Mouse (Mus musculus) natural killer cell, adult 2 months (primary cell): Measurements from ENCODE around the gene Atg101.

Experiments used
- DNase-seq, 2 experiments: peaks; one replicate each; pipeline ENCODE4 v3.0.0; 2022; ENCODE audit warnings: low spot score in 2 of 2

The Atg101 gene

DNA sequence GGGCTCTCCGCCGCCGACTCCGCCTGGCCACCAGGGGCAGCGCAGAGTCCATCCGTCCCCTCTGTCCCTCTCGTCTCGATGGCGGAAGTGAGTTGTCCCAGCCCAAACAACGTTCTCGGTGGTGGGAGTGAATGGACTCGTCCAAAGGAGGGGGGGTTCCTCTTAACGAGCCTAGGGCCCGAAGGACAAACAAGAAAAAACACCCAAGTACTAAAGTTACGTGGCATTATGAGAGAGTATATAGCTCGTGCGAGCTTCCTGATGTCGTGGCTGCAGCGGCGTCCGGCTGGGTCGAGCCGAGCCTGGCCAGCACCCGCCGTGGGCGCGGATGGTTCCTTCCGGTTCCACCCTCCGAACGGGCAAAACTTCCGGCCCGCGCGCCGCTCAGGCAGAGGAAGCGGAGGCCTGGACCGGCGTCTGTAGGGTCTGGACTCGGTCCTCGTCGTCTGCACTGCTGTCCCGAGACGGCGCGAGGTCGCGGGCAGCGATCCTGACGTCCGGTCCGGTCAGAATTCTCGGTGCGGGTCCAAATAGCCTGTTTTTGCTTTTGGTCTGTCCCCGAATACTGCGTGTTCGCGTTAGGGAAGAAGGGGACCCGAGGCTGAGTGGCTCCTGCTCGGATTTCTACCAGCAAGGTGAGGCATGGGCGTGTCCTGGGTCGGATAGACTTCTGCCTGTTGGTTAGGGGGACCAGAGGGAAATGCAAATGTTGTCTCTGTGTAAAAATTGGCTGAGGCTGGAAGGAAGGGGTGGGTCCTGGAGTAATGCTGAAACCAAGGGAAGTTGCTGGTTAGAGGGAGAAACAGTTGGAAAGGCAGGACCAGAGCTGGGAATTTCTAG lies at the start of gene Atg101:
Atg101 (plus strand) TSS at position 362 of the 840 bp plus-strand sequence.
- peak; percentile 94 to 95 for DNase-seq

DNA sequence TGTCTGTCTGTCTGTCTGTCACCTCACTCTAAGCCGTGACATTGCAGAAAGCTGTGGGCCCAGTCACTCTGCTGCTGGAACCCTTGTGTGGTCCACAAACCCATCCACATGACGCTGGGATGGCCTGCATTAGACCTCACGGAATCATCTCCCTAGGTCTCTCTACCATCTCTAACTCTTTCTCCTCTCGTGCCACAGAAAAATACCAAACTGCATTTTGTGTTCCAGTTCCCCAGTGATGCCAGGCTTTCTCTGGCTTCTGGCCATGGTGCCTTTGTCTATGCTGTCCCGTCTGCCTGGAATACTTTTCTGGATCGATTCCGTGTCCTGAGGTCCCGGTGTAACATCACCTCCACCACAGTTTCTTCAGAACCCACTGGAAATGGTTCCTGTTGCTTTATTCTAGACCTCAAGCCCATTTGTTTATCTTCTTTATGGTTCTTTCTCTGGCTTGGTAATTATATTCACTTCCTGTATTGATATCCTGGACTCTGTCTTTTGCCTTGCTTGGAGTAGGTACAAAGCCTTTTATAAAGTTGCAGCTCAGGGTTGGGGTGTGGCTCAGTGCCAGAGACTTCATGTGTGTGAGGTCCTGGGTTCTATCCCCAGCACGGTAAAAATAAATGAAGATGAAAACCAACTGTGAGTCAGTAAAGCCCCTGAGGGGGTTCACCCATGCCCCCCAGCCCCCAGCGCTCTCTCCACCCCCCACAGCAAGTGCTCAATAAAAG lies 49.3 kb upstream of the Atg101 start:
- DNase-seq: no peak

DNA sequence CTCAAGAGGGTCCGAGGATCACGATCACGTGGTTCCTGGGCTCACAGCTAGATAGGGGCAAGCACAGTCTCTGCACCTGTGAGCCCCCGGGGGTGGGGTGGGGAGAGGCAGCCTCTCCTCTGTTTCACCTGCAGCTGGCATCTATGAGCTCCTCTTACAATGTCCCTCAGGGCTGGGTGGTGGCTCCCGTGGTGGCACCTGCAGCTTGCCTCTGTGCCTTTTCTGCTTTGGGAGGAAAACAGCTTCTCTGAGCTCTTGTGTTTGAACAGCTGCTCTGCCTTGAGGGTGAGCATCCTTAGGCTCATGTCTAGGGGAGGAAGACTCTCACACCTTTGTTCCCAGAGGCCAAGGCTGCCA lies 48.8 kb upstream of the Atg101 start:
- no peak for DNase-seq

DNA sequence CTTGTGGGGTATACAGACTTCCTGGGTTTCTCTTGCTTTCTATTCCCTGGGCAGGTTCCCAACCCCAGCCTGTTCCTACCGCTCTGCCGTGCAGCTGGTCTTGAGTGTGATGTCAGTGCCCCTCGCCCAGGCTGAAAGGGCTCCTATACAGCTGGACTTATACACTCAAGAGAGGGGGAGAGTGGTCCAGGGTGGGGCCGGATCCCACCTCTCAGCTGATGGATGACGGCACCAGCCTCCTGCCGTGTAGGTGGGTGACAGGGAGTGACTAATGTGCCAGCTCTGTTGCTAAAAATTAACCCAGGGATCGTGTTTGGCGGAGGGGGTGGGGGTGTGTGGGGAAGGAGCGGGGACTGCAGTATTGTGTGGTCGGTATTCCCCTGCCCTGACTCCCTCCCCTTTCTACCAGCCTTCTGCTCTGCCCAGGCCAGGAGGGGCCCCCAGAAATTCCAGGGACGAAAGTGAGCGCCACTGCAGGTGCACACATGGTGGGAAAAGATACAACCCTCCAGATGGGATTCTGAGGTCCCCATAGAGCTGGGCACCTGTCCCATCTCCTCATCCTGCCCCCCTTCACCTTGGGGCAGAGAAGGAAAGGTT lies 48.2 kb upstream of the Atg101 start:
- no peak for DNase-seq

DNA sequence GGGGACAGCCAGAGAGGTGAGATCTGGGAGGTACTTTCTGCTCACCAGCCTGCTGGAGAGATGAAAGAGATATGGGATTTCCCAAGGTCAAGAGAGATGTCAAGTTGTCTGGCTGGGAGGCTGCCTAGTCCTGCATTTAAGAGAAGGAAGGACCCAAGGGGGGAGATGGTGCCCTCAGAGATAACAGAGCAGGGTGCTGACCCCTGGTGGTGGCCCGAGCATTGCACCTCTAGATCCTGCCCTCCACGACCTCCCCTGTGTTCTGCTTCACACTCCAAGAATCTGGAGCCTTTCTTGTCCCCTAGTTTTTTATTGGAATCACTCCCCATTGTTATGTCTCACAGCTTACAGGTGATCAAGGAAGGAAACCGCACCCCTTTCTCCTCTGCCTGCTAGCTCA lies 47.2 kb upstream of the Atg101 start:
- DNase-seq: peak; percentile 59 to 75

DNA sequence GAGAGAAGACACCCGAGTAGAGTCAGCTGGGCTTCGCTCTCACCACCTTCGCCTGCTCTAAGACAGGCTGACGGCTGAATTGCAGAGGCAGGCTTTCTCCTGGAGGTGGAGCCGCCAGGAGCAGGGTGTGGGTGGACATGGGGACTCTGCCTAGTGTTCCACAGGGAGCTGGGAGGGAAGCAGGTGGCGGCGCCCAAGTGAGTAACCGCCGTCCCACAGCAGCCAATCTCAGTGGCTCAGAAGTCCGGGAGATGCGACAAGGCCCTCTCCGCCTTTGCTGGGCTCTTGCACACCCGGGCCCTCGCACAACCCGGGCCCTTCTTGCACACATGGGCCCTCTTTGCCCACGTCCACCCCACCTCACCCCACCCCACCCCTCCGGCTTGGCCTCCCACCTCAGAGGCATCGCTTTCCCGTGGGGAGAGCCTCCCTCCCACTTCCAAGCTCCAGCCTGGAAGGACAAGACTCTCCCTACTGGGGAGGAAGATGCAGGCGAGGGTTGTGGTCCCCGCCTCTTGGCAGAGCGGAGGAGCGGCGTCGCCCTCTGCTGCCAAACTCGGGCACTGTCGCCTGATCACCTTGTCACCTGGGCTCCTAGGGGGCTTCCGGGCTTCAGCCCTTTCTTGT lies 45.1 kb upstream of the Atg101 start:
- peak in 1 of 2 experiments; percentile 52 for DNase-seq

DNA sequence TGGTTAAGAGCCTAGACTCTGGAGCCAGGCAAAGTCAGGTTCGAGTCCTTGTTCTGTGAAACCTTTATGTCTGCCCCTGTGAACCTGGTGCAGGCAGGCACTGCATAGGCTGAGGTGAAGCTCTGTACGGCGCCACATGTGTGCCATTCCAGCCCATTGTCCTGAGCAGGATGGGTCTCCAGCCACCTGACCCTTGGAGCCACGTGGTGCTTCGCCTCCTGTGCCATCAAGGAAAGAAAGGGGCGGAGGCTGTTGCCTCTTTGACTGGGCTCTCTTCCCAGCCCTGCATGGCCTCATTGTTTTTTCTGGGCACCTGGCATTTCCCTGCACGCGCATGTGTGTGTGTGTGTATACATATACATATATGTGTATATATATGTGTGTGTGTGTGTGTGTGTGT lies 44.3 kb upstream of the Atg101 start:
- no peak for DNase-seq

DNA sequence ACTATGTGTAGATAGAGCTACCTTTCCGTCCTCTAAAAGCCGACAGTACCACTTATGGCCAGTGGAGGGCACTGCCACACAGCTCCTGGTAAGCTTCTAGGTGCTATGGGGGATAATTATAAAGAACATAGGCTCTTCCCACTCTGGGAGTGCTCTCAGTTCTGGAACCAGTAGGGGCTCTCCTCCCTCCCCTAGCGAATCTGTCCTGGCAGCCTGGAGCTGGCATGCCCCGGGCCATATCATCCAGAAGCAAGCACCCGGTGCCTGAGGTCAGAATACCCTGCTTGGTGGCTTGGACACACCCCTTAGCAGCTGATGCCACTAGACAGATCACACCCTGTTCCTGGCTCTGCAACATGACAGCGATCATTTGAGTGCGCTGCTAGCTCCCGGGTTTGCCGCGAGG lies 43.3 kb upstream of the Atg101 start:
- peak; percentile 81 to 87 for DNase-seq

DNA sequence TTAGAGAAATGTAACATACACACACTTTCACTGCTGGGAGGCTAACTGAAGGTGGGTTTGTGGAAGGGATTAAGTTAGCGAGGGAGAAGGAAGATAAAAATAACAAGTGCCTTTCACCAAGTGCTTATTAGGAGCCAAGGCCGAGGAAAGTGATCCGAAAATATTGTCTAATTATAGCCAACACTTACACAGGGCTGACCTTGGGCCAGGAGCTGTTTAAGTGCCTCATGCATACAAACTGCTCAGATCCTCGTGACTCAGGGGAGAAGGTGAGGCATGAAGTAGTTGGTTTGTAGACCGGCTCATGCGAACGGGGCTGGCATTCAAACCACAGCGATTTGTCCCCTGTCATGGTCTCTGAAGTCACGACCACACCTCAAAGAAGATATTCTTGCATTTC lies 42.8 kb upstream of the Atg101 start:
- DNase-seq: no peak

DNA sequence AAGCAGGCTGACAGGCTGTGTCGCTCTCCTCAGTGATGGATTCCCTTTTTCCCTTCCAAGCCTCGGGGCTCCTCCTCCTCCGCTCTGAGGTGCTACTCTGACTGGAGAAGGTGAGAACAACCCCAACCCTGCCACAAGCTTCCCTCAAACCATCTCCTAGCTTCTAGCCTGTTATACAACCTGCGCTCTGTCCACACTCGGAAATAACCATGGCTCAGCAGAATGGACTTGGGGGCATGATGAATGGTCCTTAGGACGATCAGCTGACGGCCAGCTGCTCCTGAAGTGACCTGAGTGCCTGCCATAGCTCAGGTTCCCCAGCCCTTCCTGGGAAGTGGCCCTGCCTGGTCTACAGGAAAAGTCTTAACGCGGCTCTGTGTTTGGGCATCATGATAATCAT lies 42.2 kb upstream of the Atg101 start:
- no peak for DNase-seq

DNA sequence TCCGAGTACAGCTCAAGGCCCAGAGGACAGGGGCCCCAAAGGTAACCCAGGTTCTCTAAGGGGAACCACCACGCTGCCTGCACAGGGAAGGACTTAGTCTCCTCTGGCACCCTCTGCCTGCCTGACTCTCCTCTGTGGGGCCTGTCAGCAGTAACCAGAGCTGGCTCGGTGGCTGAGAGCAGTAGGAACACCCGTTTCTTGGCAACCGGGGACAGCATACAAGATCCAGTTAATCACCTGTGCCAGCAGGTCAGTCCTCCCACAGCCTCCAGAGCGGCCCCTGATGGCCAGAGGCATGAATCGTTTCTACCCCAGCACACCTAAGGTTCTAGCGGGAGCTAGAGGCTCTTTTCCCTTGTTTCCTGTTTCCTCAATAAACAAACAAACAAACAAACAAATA lies 41.4 kb upstream of the Atg101 start:
- no peak for DNase-seq

DNA sequence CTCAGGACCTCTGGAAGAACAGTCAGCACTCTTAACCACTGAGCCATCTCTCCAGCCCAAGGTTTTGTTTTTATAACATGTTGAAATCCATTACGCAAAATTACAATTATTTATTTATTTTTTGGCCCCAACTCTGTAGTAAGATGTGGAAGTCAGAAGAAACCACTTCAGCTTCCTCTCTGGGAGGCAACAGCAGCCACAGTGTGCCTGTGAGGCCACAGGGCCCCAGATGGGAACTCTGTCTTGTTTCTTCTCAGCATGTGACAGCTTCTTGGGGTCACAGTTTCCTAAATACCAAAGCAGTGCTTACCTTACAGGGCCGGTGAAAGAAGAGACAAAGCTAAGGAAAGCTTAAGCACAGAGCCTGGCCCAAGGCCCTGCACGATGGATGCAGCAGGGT lies 40.1 kb upstream of the Atg101 start:
- DNase-seq: no peak

DNA sequence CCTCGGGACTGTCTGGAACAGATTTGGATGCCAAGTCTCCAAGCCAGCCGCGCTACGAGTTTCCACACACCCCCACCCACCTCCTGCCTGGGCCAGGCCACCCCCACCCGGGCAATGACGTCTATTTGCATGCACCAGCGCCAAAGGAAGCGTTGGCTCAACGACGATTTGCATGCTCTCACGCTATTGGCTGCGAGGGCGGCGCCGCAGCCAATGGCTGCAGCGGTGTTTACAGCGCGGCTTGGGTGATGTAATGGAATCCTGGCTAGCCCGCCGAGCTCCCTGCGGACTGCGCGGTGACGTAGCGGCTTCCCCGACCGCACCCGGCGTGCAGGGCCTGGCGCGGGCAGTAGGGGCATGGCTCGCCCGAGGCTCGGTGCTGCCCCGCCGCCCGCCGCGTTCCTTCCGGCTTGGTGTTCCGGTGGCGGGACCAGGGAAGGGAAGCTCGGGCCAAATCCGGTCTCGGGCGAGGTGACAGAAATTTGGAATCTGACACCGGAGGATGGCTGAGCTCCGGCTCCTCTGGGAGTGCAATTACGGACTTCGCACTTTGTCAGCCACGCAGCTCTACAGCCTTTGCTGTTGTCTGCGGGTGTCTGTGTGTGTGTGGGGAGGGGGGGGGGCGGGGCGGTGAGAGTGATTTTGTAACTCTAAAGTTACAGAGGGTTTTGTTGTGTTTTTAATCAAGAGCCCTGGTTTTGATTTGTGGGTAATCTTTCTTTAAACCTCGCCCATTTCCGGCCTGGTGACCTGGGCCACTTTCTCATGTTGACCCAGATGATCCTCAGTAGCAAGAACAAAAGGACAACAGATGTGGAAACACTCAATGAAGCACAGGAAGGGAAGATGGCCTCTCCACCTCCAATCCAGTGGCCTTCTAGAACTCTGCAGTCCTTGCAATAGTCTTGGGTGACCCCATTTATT lies 37.6 kb upstream of the Atg101 start:
- peak; percentile 95 to 96 for DNase-seq

DNA sequence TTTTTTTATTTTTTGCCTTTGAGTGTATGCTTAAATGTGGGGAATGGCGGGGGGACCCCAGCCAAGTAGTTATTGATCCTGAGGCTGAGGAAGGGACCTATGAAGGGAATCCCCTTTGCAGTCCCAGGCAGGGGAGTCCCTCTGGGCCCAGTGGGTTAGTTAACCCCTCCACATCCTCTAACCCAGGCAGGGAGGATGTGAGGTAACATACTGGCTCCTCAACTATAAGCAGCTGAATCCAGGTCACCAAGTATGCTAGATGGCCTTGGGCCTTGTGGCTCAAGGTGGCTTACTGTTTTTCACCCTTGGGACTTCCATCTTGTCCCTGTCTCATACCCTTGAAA lies 36.9 kb upstream of the Atg101 start:
- DNase-seq: no peak

DNA sequence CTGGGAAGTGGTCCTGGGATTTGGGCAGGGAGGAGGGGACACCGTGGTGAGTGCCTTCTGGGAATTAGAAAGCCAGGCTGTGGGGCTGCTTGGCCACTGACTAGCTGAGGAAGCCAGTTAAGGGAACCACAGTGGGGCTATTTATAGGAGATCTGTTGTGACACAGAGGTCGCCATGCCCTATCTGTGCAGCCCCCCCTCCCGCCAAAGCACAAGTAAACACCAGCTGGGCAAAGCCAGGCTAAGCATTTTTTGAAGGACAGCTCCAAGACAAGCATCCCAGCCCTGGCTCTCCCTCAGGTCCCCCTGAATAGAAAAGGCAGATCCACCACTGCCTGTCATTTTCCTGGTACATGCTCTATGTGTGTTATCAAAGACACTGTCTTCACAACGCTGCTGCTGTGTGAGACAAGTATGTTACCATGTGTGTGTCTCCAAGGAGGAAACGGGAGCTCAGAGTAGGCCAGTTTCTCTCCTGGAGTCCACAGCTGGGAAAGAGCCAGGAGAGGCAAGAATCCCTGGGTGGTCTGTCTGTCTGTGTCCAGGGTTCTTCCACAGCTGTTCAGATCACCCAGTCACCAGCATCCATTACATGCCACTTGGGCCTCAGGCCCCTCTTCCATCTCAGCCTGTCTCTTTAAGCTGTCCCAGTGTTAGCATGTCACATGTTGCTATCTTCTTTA lies 35.9 kb upstream of the Atg101 start:
- DNase-seq: no peak

DNA sequence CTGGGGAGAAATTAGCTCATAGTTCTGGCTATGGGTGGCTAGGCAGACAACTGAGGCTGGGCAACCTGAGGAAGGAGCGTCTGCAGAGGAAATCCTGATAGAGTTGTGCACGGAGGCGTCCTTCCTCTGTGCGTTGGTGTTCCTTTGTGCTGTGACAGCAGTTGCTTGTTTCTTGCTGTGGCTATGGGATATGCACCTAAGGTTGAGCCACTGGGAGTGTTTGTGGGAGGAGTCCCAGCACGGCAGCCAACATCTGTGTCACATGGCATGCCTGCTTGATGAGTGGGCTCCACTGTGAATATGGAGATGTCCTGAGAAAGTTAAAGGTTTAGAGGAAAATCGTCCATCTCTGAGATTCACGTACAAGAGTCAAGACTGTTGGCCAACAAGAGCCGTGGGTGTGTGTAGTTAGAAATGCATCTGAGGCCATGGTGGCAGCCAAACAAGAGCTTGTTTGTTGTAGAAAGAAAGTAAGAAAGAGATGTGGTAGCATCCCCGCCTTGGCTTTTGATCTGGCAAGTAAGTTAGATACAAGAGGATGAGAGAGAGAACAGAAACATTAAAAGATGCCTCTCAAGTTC lies 33.8 kb upstream of the Atg101 start:
- no peak for DNase-seq

DNA sequence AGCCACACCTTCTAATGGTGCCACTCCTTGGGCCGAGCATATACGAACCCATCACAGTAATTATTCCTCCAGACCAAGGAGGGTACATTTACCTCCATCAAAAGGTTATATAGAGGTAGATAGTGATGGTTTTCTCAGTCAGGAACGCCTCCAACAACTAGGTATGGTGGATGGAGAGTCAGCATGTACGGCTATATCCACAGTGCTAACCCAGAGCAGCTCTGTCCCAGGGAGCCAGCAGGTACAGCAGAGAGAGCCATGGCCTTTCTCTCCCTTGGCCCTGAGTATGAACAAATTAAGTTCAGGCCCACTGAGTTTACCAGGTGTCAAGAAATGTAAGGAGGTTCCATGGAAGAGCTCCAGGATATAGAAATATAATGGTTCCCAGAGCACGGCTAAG lies 32.1 kb upstream of the Atg101 start:
- no peak for DNase-seq

DNA sequence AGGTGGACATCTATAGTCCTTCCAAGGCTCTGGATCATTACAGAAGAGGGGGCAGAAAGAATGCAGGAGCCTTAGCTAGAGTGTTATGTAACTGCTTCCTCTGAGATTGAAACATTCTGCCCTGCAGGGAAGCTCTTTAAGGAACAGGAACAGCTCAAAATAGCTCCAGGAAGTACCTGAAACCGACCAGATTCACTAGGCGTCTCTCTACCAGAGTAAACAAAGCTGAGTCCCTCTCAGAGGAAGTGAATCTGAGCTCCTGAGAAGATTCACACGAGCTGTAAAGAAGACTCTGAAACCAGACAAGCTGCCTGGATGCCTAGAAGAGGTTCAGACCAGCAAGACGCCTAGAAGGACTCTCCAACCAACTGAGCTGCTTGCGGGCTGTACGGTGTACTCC lies 31.5 kb upstream of the Atg101 start:
- no peak for DNase-seq

DNA sequence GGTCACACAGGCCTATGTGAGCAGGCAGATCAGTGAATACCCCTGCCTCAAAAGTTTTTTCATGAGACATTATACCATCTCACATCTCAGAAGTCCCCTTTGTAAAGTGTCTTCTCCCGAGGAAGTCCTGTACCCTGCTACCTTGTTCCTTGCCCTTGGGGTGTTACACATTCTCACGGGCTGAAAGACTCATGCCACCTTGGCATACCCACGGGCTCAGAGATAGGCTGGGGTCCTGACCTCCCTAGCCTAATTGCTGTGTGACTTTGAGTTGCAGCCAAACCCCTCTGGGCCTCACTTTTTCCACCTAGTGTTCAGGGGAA lies 30.5 kb upstream of the Atg101 start:
- DNase-seq: no peak

DNA sequence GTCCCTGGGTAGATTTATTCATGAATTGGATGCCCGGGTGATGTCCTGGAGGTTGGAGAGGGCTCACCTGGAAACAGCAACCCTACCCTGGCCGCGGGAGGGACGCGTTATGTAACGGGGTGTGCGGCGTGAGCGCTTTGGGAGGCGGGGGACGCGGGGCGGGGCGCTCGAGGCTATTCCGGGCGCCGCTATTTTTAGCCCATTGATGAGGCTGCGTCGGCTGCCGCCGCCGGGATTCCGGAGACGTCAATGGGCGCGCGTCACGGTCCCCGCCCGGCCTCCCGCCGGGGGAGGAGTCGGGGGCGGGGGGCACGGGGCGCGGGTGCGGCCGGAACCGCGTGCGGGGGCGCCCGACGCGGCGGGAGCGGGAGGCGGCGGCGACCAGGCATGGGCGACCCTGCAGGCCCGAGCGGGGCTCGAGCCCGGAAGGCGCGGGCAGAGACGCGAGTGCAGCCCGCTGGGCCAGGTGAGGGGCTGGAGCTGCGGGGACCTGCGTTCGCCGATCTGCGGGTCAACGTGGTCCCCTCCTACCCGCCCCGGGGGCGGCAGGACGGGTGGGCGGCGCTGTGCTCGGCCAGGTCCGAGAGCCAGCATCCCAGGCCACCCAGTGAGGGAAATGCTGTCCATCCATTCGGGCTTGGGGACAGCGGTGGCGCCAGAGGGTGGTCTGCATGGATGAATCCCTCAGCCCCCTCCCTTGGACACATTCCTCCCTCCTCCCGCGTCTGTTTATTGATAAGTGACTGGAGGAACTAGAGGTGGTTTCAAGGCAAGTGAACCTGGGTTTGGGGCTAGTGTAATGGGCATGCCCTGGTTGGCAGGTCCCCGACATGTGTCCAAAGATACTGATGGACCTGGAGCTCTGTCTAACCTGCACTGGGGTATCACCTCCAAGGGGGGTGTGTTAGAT lies 29.9 kb upstream of the Atg101 start, which contains the start of gene Nr4a1:
Nr4a1 (plus strand) TSS at position 384 of the 910 bp plus-strand sequence.
- DNase-seq: peak; percentile 71 to 87
